Mouse (Mus musculus) heart, embryonic 16.5 days (tissue): ENCODE measurements around the gene Necab2. TPM values are rescaled to one million over a fixed set of nuclear protein-coding genes. Genes with fewer than 3 reads are reported as not detected.

Source experiments
- ATAC-seq: fragments of 200-750 bp; cut with Nextera tagmentation; replicated peaks from 2 replicates; pipeline ENCODE4 v1.8.0; 2017; ENCODE audit warnings: moderate number of reproducible peaks; ENCODE audit not compliant: insufficient read depth, low FRiP score; ENCODE audit errors: extremely low read depth
- H3K27ac ChIP-seq: fragments of 300-500 bp; sonication (generic); 2 replicates; pipeline ENCODE4 v1.5.1; 2014; ENCODE audit warnings: mild to moderate bottlenecking, low read length, control low read depth, moderate library complexity
- H3K27me3 ChIP-seq: fragments of 300-500 bp; sonication (generic); 2 replicates; pipeline ENCODE4 v1.6.1; 2014; ENCODE audit warnings: low read length, mixed read lengths; ENCODE audit not compliant: control insufficient read depth, insufficient read depth
- H3K36me3 ChIP-seq: fragments of 300-500 bp; sonication (generic); 2 replicates; pipeline ENCODE4 v1.6.1; 2014; ENCODE audit not compliant: control insufficient read depth, insufficient read depth
- H3K4me1 ChIP-seq: fragments of 300-500 bp; sonication (generic); 2 replicates; pipeline ENCODE4 v1.6.1; 2014; ENCODE audit warnings: low read length, mixed read lengths; ENCODE audit not compliant: control insufficient read depth, insufficient read depth
- H3K4me2 ChIP-seq: fragments of 300-500 bp; sonication (generic); 2 replicates; pipeline ENCODE4 v1.6.1; 2014; ENCODE audit warnings: low read depth, mild to moderate bottlenecking, control low read depth, low read length
- H3K4me3 ChIP-seq: fragments of 300-500 bp; sonication (generic); 2 replicates; pipeline ENCODE4 v1.5.1; 2014; ENCODE audit warnings: mild to moderate bottlenecking, control low read depth, low read length
- H3K9ac ChIP-seq: fragments of 300-500 bp; sonication (generic); 2 replicates; pipeline ENCODE4 v1.6.1; 2014; ENCODE audit warnings: low read length, control low read depth
- H3K9me3 ChIP-seq: fragments of 300-500 bp; sonication (generic); replicated peaks from 2 replicates; pipeline ENCODE4 v1.6.1; 2016; ENCODE audit warnings: low read length; ENCODE audit not compliant: control insufficient read depth
- WGBS: fragments of 180-500 bp; shearing (Covaris S2); extraction: QIAGEN DNeasy Blood & Tissue Kit; methylation state at CpG from one replicate; pipeline ENCODE4 v1.1.7; 2014; 5-methylcytosine and 5-hydroxymethylcytosine counted together
- polyA plus RNA-seq: library from polyadenylated mRNA; unstranded; fragments of >200 nt; fragmentation: Nextera tagmentation; extraction: Ambion mirVana; gene quantifications from 2 replicates; pipeline ENCODE4 v1.2.1, GENCODE M21; 2015

Gene Necab2
- 0.12 and 0.21 TPM in 2 replicates for polyA plus RNA-seq

DNA sequence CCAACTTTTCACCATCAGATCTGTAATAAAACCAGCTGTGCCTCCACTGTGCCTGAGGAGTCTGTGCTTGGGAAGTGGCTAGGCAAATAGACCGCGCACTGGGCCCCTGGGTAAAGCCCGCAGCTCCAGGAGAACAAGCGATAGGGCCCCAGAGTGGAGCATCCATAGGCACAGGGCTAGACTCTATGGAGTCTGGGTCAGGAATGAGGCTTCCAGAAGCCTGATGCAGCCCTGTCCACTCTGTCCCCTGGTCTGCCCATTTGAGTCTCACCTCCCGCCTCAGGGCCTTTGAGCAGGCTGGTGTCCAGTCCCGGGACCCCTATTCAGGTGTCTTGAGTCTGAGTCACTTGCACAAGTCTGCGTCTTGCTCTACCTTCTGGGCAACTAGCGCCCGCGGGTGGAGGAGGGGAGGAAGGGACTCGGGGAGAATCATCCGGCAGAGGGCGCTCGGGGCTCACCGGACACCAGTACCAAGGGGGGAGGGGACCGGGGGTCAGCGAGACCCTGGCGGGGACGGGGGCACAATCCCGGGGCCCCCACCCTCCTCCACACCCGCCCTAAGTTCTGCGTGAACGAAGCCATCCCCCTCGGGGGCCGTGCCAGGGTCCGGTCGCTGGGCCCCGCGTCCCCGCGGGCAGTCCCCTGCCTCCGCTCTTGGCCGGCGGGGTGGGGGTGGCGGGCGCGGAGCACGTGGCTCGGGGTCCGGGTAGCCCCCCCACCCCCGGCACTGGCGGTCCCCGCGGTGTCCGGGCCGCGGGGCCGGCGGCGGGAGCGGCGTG lies at the start of gene Necab2:
Necab2 (plus strand) TSS at position 509 of the 779 bp plus-strand sequence.
- Histone ChIP-seq H3K36me3 (no peaks in the 10 kb centered on the region), H3K4me2 (peak within 1 kb of the TSS; percentile 99), H3K4me1 (peaks cover 2% of the 10 kb centered on the region; the same call in 1 of the 2 replicates), H3K27ac (no peak within 1 kb of the TSS), H3K9me3 (no peaks in the 10 kb centered on the region), H3K4me3 (peak within 1 kb of the TSS; percentile 67), H3K27me3 (peaks cover 47% of the 10 kb centered on the region), H3K9ac (peak within 1 kb of the TSS; percentile 70)
- WGBS, result 2% methylated on average over 38 of the region's 52 CpGs
- ATAC-seq, result peak; percentile 23; the same call in 1 of the 2 replicates

DNA sequence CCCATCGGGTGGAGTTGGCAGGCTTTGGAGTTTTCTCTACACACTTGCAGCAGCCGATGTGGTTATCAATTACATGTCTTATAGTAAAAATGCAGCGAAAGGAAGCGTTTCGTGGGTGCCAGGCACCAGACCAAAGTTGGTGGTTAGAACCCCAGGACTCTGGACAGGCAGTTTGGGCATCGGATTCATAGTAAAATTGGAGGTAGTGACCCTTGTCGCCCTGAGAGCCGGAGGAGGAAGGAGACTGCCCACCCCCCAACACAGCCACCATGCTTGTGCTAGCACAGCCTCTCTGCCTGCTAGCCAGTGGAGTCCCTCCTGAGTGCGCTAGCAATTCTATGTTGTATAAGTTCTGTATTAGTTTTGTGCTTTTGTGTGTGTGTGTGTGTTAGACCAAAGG lies 48.0 kb upstream of the Necab2 start:
- H3K4me1 ChIP-seq, result peaks cover 25% of the 10 kb centered on the region
- H3K9me3 ChIP-seq, result no peaks in the 10 kb centered on the region
- H3K36me3 ChIP-seq, result peaks cover 4% of the 10 kb centered on the region
- H3K27ac ChIP-seq, result no peak overlapping the region
- ATAC-seq, result no peak
- 87% methylated on average over 9 of the region's 9 CpGs for WGBS
- no peak overlapping the region for H3K4me3 ChIP-seq
- H3K9ac ChIP-seq, result no peak overlapping the region
- no peaks in the 10 kb centered on the region for H3K27me3 ChIP-seq
- no peak overlapping the region for H3K4me2 ChIP-seq

DNA sequence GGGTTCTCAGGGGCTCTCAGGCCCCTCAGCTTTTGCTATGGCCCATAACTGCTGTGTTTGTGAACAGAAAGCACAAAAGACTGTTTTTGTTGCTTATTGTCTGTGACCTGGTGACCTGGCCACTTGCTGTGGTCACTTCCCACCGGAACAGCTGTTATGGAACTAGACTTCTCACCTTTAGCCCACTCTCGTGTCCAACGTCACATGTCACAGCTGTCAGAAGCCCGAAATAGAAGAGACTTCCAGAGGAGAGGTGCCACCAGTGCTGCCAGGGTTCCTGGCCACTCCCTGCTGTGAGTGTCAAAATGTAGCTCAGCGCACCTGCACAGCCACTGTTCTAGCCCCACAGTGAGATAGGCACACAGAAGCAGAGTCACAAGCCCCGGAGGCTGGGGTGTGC lies 47.3 kb upstream of the Necab2 start:
- WGBS, result 45% methylated on average over 6 of the region's 6 CpGs
- peak; percentile 30; the same call in 1 of the 2 replicates for ATAC-seq
- Histone ChIP-seq H3K9me3 (no peaks in the 10 kb centered on the region), H3K4me3 (no peak overlapping the region), H3K27ac (peak overlapping the region; percentile 73), H3K36me3 (peaks cover 4% of the 10 kb centered on the region), H3K27me3 (no peaks in the 10 kb centered on the region), H3K9ac (peak overlapping the region; percentile 35; the same call in 1 of the 2 replicates), H3K4me2 (no peak overlapping the region; the same call in 1 of the 2 replicates), H3K4me1 (peaks cover 22% of the 10 kb centered on the region)

DNA sequence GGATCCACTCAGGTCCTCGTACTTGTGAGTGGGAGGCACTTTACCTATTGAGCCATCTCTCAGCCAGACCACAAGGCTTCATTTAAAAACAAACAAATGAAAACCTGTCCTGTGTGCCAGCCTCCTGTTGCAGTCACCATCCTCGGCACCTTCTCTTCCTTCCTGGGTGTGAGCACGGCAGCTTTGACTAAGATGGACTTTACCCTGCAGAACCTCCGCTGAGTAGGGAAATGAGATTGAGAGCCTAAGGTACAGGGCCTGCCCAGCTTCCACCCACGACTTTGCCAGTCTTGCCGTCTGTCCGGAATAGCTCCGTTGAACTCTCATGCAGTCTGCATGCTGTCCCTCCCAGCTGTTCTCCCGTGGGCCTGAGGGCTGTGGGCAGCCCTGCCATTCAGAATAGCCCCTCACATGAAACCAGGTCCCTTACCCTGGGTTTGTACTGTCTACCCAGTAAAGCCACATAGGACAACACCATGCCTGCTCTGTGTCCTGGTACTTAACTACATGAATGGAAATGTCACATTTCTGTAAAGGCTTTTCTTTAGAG lies 46.3 kb upstream of the Necab2 start:
- H3K4me3 ChIP-seq, result no peak overlapping the region
- no peaks in the 10 kb centered on the region for H3K9me3 ChIP-seq
- WGBS, result 83% methylated on average over 9 of the region's 9 CpGs
- ATAC-seq, result no peak
- no peak overlapping the region for H3K27ac ChIP-seq
- no peak overlapping the region for H3K4me2 ChIP-seq
- H3K9ac ChIP-seq, result no peak overlapping the region
- no peaks in the 10 kb centered on the region for H3K27me3 ChIP-seq
- H3K36me3 ChIP-seq, result peaks cover 4% of the 10 kb centered on the region
- H3K4me1 ChIP-seq, result peaks cover 20% of the 10 kb centered on the region

DNA sequence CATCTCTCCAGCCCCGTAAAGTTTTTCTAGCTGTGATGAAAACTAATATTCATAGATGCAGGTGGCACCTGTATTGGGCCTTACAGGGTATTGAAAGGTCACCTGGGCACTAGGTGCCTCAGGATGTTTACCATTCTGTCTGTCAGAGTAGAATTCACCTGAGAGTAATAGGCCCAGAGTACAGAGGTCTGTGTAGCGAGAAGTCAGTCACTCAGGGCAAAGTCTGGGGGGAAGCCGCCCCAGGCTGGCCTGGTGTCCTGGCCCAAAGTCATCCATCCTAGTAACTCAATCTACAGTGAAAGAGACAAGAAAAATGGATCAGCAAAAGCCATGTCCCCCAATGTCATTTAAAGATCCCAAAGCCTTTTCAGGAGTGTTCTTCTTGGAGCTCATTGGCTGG lies 45.6 kb upstream of the Necab2 start:
- H3K4me1 ChIP-seq, result peaks cover 16% of the 10 kb centered on the region
- H3K4me3 ChIP-seq, result no peak overlapping the region
- H3K9me3 ChIP-seq, result no peaks in the 10 kb centered on the region
- no peak for ATAC-seq
- peaks cover 4% of the 10 kb centered on the region for H3K36me3 ChIP-seq
- H3K9ac ChIP-seq, result no peak overlapping the region
- H3K4me2 ChIP-seq, result no peak overlapping the region
- WGBS, result 89% methylated on average over 3 of the region's 3 CpGs
- no peak overlapping the region for H3K27ac ChIP-seq
- H3K27me3 ChIP-seq, result no peaks in the 10 kb centered on the region

DNA sequence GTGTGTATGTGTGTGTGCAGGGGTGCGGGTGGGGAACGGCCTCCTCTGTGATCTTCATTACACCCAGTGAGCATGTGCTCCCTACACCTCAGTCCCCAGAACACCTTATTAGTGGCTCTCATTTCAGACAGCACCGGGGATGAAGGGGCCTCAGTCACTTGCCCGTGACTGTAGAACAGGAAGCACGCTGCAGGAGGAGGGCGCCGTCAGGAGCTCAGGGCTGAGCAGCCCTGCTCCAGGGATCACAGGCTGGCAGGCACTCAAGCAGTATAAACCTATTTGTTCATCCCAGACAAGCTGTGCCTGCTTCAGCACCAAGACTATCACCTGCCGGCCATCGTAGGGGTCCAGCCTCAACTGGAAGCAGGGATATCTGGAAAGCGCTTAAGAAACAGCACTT lies 42.6 kb upstream of the Necab2 start:
- peaks cover 19% of the 10 kb centered on the region for H3K36me3 ChIP-seq
- no peak for ATAC-seq
- no peaks in the 10 kb centered on the region for H3K27me3 ChIP-seq
- H3K4me2 ChIP-seq, result no peak overlapping the region
- no peak overlapping the region for H3K27ac ChIP-seq
- WGBS, result 76% methylated on average over 10 of the region's 10 CpGs
- H3K4me3 ChIP-seq, result no peak overlapping the region
- H3K9ac ChIP-seq, result no peak overlapping the region
- no peaks in the 10 kb centered on the region for H3K9me3 ChIP-seq
- H3K4me1 ChIP-seq, result peaks cover 8% of the 10 kb centered on the region

DNA sequence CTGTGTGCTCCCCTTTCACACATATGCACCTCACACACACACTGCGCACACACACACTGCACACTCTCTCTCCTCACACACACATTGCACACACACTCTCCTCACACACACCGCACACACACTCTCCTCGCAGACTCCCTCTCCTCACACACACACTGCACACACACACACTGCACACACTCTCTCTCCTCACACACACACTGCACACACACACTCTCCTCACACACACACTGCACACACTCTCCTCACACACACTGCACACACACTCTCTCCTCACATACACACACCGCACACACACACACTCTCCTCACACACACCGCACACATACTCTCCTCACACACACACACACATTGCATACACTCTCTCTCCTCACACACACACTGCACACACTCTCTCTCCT lies 41.9 kb upstream of the Necab2 start:
- no peak for ATAC-seq
- no peaks in the 10 kb centered on the region for H3K9me3 ChIP-seq
- peaks cover 24% of the 10 kb centered on the region for H3K36me3 ChIP-seq
- H3K4me1 ChIP-seq, result peaks cover 1% of the 10 kb centered on the region; the same call in 1 of the 2 replicates
- H3K4me3 ChIP-seq, result no peak overlapping the region
- H3K27me3 ChIP-seq, result no peaks in the 10 kb centered on the region
- no peak overlapping the region for H3K4me2 ChIP-seq
- no peak overlapping the region for H3K27ac ChIP-seq
- 95% methylated on average over 5 of the region's 5 CpGs for WGBS
- H3K9ac ChIP-seq, result no peak overlapping the region

DNA sequence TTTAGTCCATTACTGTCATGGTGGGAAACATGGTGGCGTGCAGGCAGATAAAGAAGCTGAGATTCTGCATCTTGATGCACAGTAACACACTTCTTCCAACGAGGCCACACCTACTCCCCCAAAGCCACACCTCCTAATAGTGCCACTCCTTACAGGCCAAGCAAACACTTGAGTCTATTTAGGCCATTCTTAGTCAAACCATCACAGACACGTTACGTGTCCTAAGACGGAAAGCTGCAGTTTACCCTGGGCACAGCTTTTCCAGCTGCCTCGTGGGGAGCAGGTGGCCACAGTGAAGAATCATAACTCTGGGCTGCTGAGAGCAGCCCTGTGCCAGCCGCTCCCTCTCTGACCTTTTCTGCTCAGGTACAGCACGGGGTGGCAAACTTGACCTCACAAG lies 38.2 kb upstream of the Necab2 start:
- 84% methylated on average over 8 of the region's 8 CpGs for WGBS
- peaks cover 30% of the 10 kb centered on the region for H3K36me3 ChIP-seq
- no peaks in the 10 kb centered on the region for H3K27me3 ChIP-seq
- peaks cover 4% of the 10 kb centered on the region; the same call in 1 of the 2 replicates for H3K4me1 ChIP-seq
- ATAC-seq, result no peak
- H3K9ac ChIP-seq, result no peak overlapping the region
- no peak overlapping the region for H3K4me2 ChIP-seq
- H3K27ac ChIP-seq, result no peak overlapping the region
- H3K4me3 ChIP-seq, result no peak overlapping the region
- H3K9me3 ChIP-seq, result no peaks in the 10 kb centered on the region

DNA sequence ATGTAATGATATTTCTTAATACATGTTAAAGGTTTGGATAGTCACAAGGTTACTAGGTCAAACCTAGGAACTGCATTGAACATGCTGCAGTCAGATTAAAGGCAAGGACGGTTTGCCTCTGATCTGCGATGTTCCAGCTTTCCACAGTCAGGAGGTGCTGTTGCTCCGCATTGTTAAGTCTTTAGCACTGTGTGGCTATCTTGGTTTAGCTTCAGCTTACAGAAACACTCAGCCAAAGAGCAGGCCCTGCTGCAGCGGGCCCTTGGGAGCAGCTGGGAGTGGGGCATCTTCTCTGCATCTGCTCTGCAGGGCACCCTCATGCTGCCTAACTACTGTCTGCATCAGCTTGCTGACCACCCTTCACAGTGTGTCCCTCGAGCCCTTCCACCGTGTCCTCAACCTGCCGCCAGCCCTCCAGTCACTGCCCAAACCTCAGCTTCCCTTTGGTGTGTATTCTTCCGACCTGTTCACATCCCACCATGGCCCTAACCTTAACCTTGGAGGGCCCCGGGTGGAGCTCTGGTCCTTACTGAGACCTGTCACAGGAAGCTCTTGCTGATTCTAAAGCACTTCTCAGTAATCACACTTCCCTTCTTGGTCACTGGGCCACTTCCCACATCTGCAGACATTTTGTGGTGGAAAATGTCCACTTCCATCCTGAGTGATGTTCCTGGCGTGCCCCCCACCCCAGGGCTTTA lies 34.3 kb upstream of the Necab2 start:
- peaks cover 17% of the 10 kb centered on the region; the same call in 1 of the 2 replicates for H3K27me3 ChIP-seq
- H3K27ac ChIP-seq, result no peak overlapping the region
- 56% methylated on average over 10 of the region's 10 CpGs for WGBS
- H3K36me3 ChIP-seq, result peaks cover 30% of the 10 kb centered on the region
- H3K9me3 ChIP-seq, result no peaks in the 10 kb centered on the region
- no peak overlapping the region for H3K9ac ChIP-seq
- ATAC-seq, result no peak
- H3K4me2 ChIP-seq, result no peak overlapping the region
- H3K4me1 ChIP-seq, result peaks cover 4% of the 10 kb centered on the region; the same call in 1 of the 2 replicates
- no peak overlapping the region for H3K4me3 ChIP-seq
